Mouse (Mus musculus) kidney, adult 10 weeks (tissue): ENCODE measurements around the gene Olfr1507. TPM values are rescaled to one million over a fixed set of nuclear protein-coding genes. Genes with fewer than 3 reads are reported as not detected.

Experiments used
- polyA plus RNA-seq: library from polyadenylated mRNA; stranded (reverse); fragments of 350-450 nt; fragmentation: Illumina TruSeq; extraction: RNeasy Lipid Tissue Mini Kit (QIAGEN cat#74804); gene quantifications from one replicate; pipeline ENCODE4 v1.2.3, GENCODE M21; 2014; ENCODE audit warnings: low read depth, low replicate concordance

The Olfr1507 gene
- not detected for polyA plus RNA-seq

DNA sequence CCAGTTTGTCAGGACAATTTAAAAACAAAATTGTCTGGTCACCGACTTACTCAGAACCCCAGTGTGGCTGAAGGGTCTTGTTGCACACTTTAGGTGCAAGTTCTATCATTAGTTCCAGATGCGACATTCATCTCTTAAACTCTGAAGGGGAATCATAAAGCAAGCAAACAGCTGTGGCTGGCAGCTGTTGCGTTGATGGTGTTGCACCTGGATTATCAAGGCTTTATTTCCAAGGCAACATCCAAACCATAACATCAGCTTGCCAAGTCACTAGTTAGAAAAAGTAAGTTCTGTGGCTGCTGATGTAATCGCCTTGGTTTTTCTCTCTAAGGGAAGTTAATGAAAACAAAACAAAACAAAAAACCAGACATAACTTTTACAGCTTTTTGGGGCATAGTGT is at the start of gene Olfr1507:
TSS of gene Olfr1507 (minus strand) at position 234 of the 400 bp plus-strand sequence.

DNA sequence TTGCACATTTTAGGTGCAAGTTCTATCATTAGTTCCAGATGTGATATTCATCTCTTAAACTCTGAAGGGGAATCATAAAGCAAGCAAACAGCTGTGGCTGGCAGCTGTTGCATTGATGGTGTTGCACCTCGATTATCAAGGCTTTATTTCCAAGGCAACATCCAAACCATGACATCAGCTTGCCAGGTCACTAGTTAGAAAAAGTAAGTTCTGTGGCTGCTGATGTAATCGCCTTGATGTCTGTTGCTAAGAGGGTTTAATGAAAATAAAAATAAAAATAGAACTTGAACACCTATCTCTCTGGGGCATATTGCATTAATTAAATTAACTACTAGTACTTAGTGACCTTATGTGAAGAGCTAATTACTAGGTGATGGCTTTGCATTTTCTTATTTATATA is 28.2 kb downstream of the Olfr1507 start, which contains the start of gene Olfr1508:
TSS of gene Olfr1508 (minus strand) at position 101 of the 400 bp plus-strand sequence.

DNA sequence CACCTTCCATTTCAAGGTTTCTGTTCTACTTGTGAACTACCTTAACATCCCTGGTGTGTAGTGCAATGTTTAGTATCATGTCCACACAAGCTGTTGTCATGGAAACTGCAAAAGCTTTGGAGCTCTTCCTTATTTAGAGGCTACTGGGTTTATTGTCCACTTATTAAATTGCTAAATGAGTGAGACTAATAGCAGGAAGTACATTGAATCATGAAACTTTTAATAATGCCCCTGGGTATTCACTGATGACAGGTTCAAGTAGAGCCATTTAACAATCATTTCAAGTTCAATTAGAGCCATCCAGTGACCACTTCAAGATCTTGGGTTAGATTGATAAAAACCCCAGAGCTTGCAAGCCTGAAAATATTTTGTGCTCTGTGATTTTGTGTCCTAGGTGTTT is 52.9 kb downstream of the Olfr1507 start, which contains the start of gene Olfr1509:
TSS of gene Olfr1509 (plus strand) at position 301 of the 400 bp plus-strand sequence.

Other genes starting within 250 kb of the Olfr1507 start
- 31.1 TPM for gene Chd8, start 238.0 kb downstream of the Olfr1507 start, polyA plus RNA-seq
- gene Tox4, start 216.6 kb downstream of the Olfr1507 start, polyA plus RNA-seq = 28.7 TPM
- 11.9 TPM for gene Rab2b, start 216.2 kb downstream of the Olfr1507 start, polyA plus RNA-seq
- gene Mettl3, start 190.6 kb downstream of the Olfr1507 start, polyA plus RNA-seq = 31.8 TPM
- 10.5 TPM for gene Sall2, start 167.0 kb downstream of the Olfr1507 start, polyA plus RNA-seq
- gene Olfr1513, start 139.3 kb downstream of the Olfr1507 start, polyA plus RNA-seq = not detected
- gene Olfr1512, start 116.6 kb downstream of the Olfr1507 start, polyA plus RNA-seq = not detected
- not detected for gene Olfr1511, start 98.4 kb downstream of the Olfr1507 start, polyA plus RNA-seq
- not detected for gene Olfr1510, start 81.4 kb downstream of the Olfr1507 start, polyA plus RNA-seq
- gene Olfr1509, start 52.8 kb downstream of the Olfr1507 start, polyA plus RNA-seq = not detected
- not detected for gene Olfr1508, start 28.3 kb downstream of the Olfr1507 start, polyA plus RNA-seq